Mouse (Mus musculus) limb, embryonic 12.5 days (tissue): ENCODE data around the gene Stx5a. TPM values are rescaled to one million over a fixed set of nuclear protein-coding genes. Genes with fewer than 3 reads are reported as not detected.

Experiments used
- ATAC-seq: fragments of 200-750 bp; cut with Nextera tagmentation; 2 replicates; pipeline ENCODE4 v1.8.0; 2017; ENCODE audit warnings: low read depth, moderate TSS enrichment; ENCODE audit not compliant: insufficient number of reproducible peaks, insufficient read depth, low FRiP score, low TSS enrichment
- H3K27ac ChIP-seq: fragments of 300-500 bp; sonication (generic); 2 replicates; pipeline ENCODE4 v1.5.1; 2016; ENCODE audit warnings: mild to moderate bottlenecking, moderate library complexity
- H3K27me3 ChIP-seq: fragments of 300-500 bp; sonication (generic); 2 replicates; pipeline ENCODE4 v1.6.1; 2016; ENCODE audit warnings: mild to moderate bottlenecking, moderate library complexity
- H3K36me3 ChIP-seq: fragments of 300-500 bp; sonication (generic); 2 replicates; pipeline ENCODE4 v1.6.1; 2016; ENCODE audit warnings: mild to moderate bottlenecking, moderate library complexity
- H3K4me1 ChIP-seq: fragments of 300-500 bp; sonication (generic); replicated peaks from 2 replicates; pipeline ENCODE4 v1.6.1; 2016
- H3K4me2 ChIP-seq: fragments of 300-500 bp; sonication (generic); 2 replicates; pipeline ENCODE4 v1.6.1; 2016; ENCODE audit warnings: mild to moderate bottlenecking, moderate library complexity
- H3K4me3 ChIP-seq: fragments of 300-500 bp; sonication (generic); replicated peaks from 2 replicates; pipeline ENCODE4 v1.5.1; 2016; ENCODE audit warnings: mild to moderate bottlenecking
- H3K9ac ChIP-seq: fragments of 300-500 bp; sonication (generic); replicated peaks from 2 replicates; pipeline ENCODE4 v1.6.1; 2016; ENCODE audit warnings: mild to moderate bottlenecking, moderate library complexity
- H3K9me3 ChIP-seq: fragments of 300-500 bp; sonication (generic); 2 replicates; pipeline ENCODE4 v1.6.1; 2016; ENCODE audit warnings: mild to moderate bottlenecking, moderate library complexity
- WGBS: fragments of 180-500 bp; shearing (Covaris S2); methylation state at CpG from one replicate; pipeline ENCODE4 v1.1.7; 2016; 5-methylcytosine and 5-hydroxymethylcytosine counted together
- polyA plus RNA-seq: library from polyadenylated mRNA; unstranded; fragments of >200 nt; fragmentation: Nextera tagmentation; extraction: Ambion mirVana; gene quantifications from 2 replicates; pipeline ENCODE4 v1.2.1, GENCODE M21; 2016

Gene Stx5a
- polyA plus RNA-seq, 1 experiment from 2014 or later, result 168 TPM

DNA sequence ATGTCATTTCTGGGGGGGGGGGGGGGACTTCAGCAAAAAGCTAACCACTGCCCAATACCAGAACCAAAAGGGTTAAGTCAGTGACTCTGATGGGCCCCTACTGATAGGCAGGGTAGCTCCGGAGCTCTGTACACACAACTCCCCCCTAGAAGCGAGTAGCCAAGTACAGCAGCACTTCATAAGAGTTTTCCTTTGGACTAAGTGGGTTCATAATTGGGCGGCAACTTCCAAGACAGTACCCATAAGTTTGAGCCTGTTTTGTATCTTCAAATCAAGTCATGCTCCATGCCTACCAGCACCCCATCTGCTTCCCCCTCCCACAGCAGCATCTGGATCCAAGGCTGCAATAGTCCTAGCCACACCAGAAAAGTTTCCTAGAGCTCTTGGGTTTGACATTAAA is 14.4 kb downstream of the Stx5a start:
- H3K27me3 ChIP-seq, result no peaks in the 10 kb centered on the region
- peaks cover 51% of the 10 kb centered on the region for H3K36me3 ChIP-seq
- peaks cover 16% of the 10 kb centered on the region for H3K4me1 ChIP-seq
- H3K4me2 ChIP-seq, result peak overlapping the region; percentile 81
- WGBS, result 82% methylated on average over 3 of the region's 3 CpGs
- H3K27ac ChIP-seq, result no peak overlapping the region
- ATAC-seq, result no peak
- H3K9me3 ChIP-seq, result no peaks in the 10 kb centered on the region
- H3K4me3 ChIP-seq, result peak overlapping the region; percentile 97; the same call in 1 of the 2 replicates
- H3K9ac ChIP-seq, result no peak overlapping the region

DNA sequence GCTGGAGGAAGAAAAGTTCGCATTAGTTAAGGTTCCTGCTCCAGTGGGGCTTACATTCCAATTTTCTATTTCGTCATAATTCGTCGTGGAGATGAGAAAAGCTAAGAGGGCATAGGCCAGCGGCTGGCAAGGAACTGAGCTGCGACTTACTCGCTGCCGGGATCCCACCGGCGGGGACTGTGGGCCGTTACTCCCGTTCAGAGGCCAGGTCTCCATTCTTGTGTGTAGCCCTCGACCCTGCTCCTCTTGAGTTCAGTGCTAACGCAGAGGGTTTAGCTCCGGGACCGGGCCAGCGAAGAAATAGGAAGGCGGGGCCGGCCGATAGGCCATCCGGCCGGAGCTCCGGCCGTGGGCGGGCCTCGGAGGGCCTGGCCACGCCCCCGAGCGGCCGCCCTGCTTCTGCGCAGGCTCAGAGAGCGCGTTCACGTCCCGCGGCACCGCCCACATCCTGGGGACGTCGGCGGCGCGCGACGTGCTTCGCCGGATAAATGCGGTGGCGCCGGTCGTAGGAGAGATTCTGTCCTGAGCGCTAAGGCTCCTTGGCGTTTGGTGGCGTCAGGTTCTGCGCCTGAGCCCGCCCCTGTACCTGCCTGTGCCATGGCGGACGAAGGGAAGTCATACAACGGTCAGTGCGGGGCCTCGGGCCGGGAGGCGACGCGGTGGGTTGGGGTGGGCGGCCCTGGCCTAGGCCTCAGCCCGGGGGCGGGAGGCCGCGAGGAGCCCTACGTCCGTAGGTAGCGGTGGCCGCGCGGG is 15.6 kb downstream of the Stx5a start, which contains the start of gene Nxf1:
TSS of gene Nxf1 (plus strand) at position 439 of the 753 bp plus-strand sequence.
- H3K4me2 ChIP-seq, result peak within 1 kb of the TSS; percentile 81
- peak within 1 kb of the TSS; percentile 97 for H3K4me3 ChIP-seq
- peak; percentile 88 for ATAC-seq
- H3K9ac ChIP-seq, result peak within 1 kb of the TSS; percentile 96
- H3K9me3 ChIP-seq, result no peaks in the 10 kb centered on the region
- no peaks in the 10 kb centered on the region for H3K27me3 ChIP-seq
- peaks cover 46% of the 10 kb centered on the region for H3K36me3 ChIP-seq
- WGBS, result under 1% methylated on average over 73 of the region's 75 CpGs
- peak within 1 kb of the TSS; percentile 95 for H3K27ac ChIP-seq
- H3K4me1 ChIP-seq, result peaks cover 16% of the 10 kb centered on the region

DNA sequence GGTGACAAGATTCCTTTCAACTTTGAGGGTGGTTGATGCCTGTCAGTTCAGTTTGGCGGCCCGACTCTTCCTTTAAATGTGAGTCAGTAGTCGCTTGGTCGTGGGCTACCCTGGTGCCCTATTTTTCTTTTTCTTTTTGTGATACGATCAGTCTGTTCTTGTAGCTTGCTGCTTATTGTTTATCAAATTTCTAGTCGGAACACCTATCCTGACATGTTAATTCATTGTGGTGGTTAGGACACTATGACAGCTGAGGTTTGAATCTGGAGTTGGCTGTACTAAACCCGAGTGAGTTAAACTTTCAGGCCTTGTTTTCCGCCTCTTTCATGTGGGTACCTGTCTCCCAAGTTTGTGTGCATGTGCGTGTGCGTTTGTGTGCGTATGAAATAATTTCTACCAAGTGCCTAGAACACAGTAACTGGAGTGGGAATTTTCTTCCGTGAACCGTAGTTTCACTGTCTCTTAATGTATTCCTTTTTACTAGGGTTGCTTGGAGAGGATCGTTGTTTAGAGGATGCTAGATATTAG is 16.3 kb downstream of the Stx5a start:
- H3K27ac ChIP-seq, result peak overlapping the region; percentile 95

DNA sequence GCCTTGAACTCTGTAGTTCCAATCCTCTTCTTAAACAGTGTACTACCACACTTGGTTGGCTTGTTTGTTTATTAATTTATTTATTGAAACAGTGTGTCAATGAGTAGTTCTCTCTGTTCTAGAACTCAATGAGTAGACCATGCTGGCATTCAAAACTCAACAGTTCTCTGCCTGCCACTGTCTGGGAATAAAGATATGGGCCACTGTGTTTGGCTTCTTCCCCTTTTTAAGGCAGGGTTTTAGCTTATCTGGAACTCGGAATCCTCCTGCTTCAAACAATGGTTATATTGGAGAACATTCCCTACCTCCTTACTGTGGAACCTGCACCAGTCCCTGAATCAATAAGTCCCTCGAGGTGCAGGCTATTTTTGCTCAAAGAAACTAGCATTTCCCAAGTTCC is 17.7 kb downstream of the Stx5a start:
- H3K9me3 ChIP-seq, result no peaks in the 10 kb centered on the region
- no peak for ATAC-seq
- peaks cover 47% of the 10 kb centered on the region for H3K36me3 ChIP-seq
- H3K27ac ChIP-seq, result no peak overlapping the region
- no peak overlapping the region for H3K4me3 ChIP-seq
- H3K27me3 ChIP-seq, result no peaks in the 10 kb centered on the region
- H3K9ac ChIP-seq, result no peak overlapping the region
- WGBS, result 84% methylated on average over 2 of the region's 2 CpGs
- peak overlapping the region; percentile 81; the same call in 1 of the 2 replicates for H3K4me2 ChIP-seq
- H3K4me1 ChIP-seq, result peaks cover 16% of the 10 kb centered on the region

More for the DNA sequence above, 16.3 kb downstream of the Stx5a start:
- Histone ChIP-seq H3K4me2 (peak overlapping the region; percentile 81), H3K27me3 (no peaks in the 10 kb centered on the region), H3K4me3 (peak overlapping the region; percentile 97), H3K9me3 (no peaks in the 10 kb centered on the region), H3K4me1 (peaks cover 16% of the 10 kb centered on the region), H3K36me3 (peaks cover 46% of the 10 kb centered on the region), H3K9ac (peak overlapping the region; percentile 96)
- no peak for ATAC-seq
- 6% methylated on average over 14 of the region's 14 CpGs for WGBS

DNA sequence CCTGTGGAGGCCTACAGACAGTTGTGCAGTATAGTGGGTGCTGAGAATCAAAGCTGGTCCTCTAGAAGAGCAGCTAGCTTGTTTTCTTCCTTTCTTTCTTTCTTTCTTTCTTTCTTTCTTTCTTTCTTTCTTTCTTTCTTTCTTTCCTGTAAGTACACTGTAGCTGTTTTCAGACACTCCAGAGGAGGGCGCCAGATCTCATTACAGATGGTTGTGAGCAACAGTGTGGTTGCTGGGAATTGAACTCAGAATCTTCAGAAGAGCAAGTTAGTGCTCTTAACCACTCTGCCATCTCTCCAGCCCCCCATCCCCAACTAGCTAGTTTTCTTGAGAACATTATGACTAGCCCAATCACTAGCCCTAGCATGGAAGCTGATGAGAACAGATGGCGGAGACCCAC is 19.5 kb downstream of the Stx5a start:
- Histone ChIP-seq H3K36me3 (peaks cover 50% of the 10 kb centered on the region), H3K4me1 (peaks cover 12% of the 10 kb centered on the region), H3K9ac (no peak overlapping the region), H3K27ac (no peak overlapping the region), H3K27me3 (no peaks in the 10 kb centered on the region), H3K9me3 (peaks cover 10% of the 10 kb centered on the region; the same call in 1 of the 2 replicates), H3K4me3 (no peak overlapping the region), H3K4me2 (no peak overlapping the region)
- no peak for ATAC-seq
- WGBS, result 94% methylated on average over 2 of the region's 2 CpGs

DNA sequence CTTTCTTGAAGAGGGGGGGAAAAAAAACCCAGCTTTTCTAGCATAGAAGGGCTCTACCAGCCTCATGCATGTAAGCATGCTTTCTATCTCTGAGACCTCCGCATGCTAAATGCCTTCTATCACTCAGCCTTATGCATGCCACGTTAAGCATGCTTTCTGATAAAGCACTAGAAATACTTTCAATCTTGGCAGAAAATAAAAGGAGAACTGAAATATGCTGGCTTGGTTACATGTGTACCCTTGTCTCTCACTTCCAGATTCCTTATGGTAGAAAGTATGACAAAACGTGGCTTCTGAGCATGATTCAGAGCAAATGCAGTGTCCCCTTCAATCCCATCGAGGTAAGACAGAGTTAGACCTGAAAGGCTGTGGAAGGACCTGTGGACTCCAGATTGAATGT is 22.1 kb downstream of the Stx5a start:
- Histone ChIP-seq H3K4me3 (no peak overlapping the region), H3K9me3 (peaks cover 11% of the 10 kb centered on the region; the same call in 1 of the 2 replicates), H3K4me2 (no peak overlapping the region), H3K27ac (no peak overlapping the region), H3K9ac (no peak overlapping the region), H3K36me3 (peaks cover 73% of the 10 kb centered on the region), H3K4me1 (peaks cover 4% of the 10 kb centered on the region), H3K27me3 (no peaks in the 10 kb centered on the region)
- no peak for ATAC-seq
- WGBS, result 90% methylated on average over 4 of the region's 4 CpGs

DNA sequence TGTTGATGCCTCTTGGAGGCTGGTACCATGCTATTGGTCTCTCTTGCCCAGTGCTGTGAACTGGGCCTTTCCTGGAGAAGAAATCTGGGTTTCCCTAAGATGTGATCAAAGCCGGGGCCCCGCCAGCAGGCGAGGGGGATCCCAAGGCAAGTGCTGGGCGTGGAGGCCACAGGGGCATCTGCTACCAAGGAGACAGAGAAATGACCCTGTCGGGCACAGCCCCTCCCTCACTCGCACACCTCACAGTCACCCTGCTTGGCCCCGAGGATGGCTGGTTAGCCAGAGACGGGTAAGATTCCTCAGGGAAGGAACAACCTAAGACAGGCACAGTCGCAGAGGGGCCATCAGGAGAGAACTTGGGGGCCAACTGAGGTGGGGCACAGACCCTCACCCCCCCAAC is 24.3 kb downstream of the Stx5a start:
- H3K27me3 ChIP-seq, result no peaks in the 10 kb centered on the region
- WGBS, result 95% methylated on average over 9 of the region's 9 CpGs
- peaks cover 4% of the 10 kb centered on the region for H3K4me1 ChIP-seq
- ATAC-seq, result 0 out of 2 replicates have a peak, but pooled peaks have one; percentile 20
- no peak overlapping the region for H3K9ac ChIP-seq
- peaks cover 94% of the 10 kb centered on the region for H3K36me3 ChIP-seq
- H3K9me3 ChIP-seq, result peaks cover 11% of the 10 kb centered on the region; the same call in 1 of the 2 replicates
- H3K4me2 ChIP-seq, result no peak overlapping the region
- no peak overlapping the region for H3K27ac ChIP-seq
- no peak overlapping the region for H3K4me3 ChIP-seq

DNA sequence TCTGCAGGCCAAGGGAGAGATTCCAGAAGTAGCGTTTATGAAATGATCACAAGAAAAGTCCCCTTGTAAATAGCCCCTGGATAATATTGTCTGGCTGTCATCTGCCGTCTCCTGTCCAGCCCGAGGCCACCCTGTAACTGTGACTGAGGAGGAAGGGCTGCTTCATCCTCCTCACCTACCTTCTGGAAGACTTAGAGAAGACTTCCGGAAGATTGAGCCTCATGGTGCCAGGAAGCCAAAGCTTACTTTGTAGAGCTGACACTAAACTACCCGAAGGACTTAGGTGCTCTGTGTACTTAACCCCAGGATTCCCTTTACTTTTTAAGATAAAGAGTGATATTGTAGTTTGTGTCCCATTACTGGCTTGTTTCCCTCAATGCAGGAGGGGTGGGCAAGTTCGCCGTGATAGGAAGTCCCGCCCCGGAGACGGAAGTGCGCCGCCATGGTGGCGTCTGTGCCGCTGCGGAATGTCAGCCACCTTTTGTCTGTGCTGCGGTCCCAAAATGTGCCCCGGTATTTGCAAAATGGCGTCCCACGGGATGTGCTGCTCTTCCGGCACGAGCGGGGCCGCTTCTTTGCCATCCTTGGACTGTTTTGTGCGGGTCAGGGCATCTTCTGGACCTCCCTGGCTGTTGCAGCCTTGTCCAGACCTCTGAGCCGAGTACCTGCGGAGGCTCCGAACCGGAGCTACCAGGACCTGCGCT is 29.5 kb downstream of the Stx5a start, which contains the start of gene Tmem223:
TSS of gene Tmem223 (plus strand) at position 430 of the 704 bp plus-strand sequence.
- peak within 1 kb of the TSS; percentile 91 for H3K27ac ChIP-seq
- H3K9me3 ChIP-seq, result 0 out of 2 replicates have a peak, but pooled peaks cover under 1% of the 10 kb centered on the region
- ATAC-seq, result 0 out of 2 replicates have a peak, but pooled peaks have one; percentile 2
- H3K36me3 ChIP-seq, result peaks cover 75% of the 10 kb centered on the region
- H3K4me1 ChIP-seq, result peaks cover 30% of the 10 kb centered on the region
- peak within 1 kb of the TSS; percentile 69 for H3K4me2 ChIP-seq
- H3K9ac ChIP-seq, result peak within 1 kb of the TSS; percentile 90
- H3K27me3 ChIP-seq, result no peaks in the 10 kb centered on the region
- peak within 1 kb of the TSS; percentile 70 for H3K4me3 ChIP-seq
- 24% methylated on average over 29 of the region's 29 CpGs for WGBS

DNA sequence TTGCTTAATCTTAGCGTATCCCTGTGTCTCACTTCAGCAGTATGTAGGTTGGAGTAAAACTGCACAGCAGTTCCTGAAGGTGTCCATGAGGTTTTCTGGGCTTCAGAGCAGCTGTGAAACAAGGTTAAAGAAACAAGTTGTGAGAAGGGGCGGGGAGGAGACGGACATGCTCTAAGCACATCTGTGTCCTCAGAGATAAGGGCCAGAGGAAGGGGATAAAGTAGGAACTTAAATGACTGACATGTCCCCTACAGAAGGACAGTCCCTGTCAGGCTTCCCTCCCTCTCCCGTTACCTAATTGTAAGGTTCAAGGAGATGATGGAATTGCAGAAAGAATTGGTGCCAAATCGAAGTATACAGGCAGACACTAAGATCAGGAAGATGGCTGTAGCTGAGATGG is 31.8 kb downstream of the Stx5a start:
- ATAC-seq, result no peak
- peaks cover 57% of the 10 kb centered on the region for H3K36me3 ChIP-seq
- no peaks in the 10 kb centered on the region for H3K27me3 ChIP-seq
- H3K9me3 ChIP-seq, result no peaks in the 10 kb centered on the region
- H3K4me3 ChIP-seq, result peak overlapping the region; percentile 75
- 0 out of 2 replicates have a peak overlapping the region, but pooled peaks have one; percentile 99 for H3K27ac ChIP-seq
- H3K4me1 ChIP-seq, result peaks cover 32% of the 10 kb centered on the region
- H3K9ac ChIP-seq, result peak overlapping the region; percentile 93; the same call in 1 of the 2 replicates
- H3K4me2 ChIP-seq, result peak overlapping the region; percentile 94
- 87% methylated on average over 5 of the region's 5 CpGs for WGBS

DNA sequence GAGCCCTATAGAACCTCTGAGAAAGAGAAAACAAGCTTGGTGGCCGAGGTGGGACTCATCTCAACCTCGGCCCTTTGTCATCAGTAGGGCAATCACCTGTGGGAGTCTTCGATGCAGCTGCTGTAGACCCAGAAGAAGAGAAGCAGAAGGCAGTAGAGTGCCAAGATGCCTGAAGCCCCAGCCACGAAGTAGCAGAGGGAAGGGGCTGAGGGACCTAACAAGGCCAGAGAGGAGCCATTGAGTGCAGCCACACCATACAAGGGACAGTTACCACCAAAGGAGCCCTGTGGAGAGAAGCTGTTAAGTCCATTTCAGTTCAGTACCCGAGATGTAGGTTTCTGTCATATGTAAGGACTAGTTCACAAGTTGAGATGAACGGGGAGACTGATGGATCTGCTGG is 32.2 kb downstream of the Stx5a start:
- no peaks in the 10 kb centered on the region for H3K27me3 ChIP-seq
- ATAC-seq, result no peak
- H3K4me1 ChIP-seq, result peaks cover 32% of the 10 kb centered on the region
- H3K9ac ChIP-seq, result peak overlapping the region; percentile 93
- peaks cover 57% of the 10 kb centered on the region for H3K36me3 ChIP-seq
- H3K9me3 ChIP-seq, result no peaks in the 10 kb centered on the region
- H3K27ac ChIP-seq, result peak overlapping the region; percentile 99
- 56% methylated on average over 6 of the region's 6 CpGs for WGBS
- peak overlapping the region; percentile 94 for H3K4me2 ChIP-seq
- H3K4me3 ChIP-seq, result peak overlapping the region; percentile 75
